Mouse (Mus musculus): Measurements from ENCODE around the gene Prm3. TPM values are rescaled to one million over a fixed set of nuclear protein-coding genes. Genes with fewer than 3 reads are reported as not detected.

Gene Prm3
- polyA plus RNA-seq, 1 experiment from 2014 or later = not detected

DNA sequence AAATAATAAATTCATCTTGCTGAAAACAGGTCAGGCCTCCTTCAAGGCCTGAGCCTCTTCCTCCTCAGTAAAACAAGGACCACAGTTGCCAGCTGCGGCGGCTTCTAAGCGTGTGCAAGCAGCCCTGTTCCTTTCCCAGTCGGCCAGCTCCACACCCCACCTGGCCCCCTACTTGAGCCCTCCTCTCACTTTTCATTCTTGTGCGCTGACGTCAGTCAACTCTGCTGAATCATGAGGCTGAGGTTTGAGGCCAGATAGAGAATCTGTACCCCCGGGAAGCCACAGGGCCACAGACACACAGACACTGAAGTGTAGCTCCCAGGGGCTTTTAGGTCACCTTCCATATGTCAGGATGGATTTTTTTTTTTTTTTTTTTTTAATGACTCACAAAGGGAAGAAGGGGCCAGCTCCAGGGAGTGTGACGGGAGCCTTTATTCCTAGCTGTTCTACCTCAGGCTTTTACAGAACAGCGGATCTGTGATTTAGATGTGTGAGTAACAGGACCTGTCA is 8.8 kb downstream of the Prm3 start:
- no peak overlapping the region for H3K4me3 ChIP-seq (ENCODE audit: low read depth, low read length)
- H3K4me1 ChIP-seq (ENCODE audit: control insufficient read depth, low read depth, low read length) = peaks cover 7% of the 10 kb centered on the region
- no peaks in the 10 kb centered on the region for H3K9me3 ChIP-seq (replicated peaks; ENCODE audit: control insufficient read depth, low read length)
- no peak overlapping the region for H3K9ac ChIP-seq (ENCODE audit: low read depth, low read length)
- peaks cover 26% of the 10 kb centered on the region for H3K27me3 ChIP-seq (ENCODE audit: control insufficient read depth, insufficient read depth, low read depth, low read length)
- H3K27ac ChIP-seq (ENCODE audit: low read length) = no peak overlapping the region
- 48% methylated on average over 9 of the region's 9 CpGs for WGBS (ENCODE audit: insufficient replicate concordance)
- H3K4me2 ChIP-seq (ENCODE audit: low read depth, low read length) = no peak overlapping the region
- H3K36me3 ChIP-seq (ENCODE audit: control insufficient read depth, insufficient read depth) = no peaks in the 10 kb centered on the region
- no peak for ATAC-seq (ENCODE audit: low read depth)

DNA sequence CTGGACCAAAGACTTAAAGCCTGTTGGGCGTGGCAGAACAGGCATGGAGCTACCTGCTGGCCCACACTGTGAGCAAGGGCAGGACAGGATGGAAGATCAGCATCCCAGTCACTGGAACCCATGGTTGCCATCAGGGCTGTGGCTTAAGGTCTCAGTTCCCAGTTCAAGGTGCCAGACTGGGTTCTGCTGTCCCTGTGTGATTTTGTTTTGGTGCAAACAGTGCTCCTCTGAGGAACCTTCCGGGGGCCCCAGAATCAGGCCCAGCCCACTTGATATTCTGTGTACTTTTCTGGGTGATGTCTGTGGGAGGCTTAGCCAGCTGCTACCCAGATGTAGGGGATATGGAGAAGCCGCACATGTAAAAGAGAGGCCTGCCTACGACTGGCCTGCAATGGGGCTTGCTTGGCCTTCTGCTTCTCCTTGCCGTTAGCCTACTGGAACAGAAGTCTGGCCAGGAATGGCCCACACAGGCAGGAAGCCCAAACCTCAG is 10.0 kb downstream of the Prm3 start:
- Histone ChIP-seq H3K27ac (ENCODE audit: low read length) (no peak overlapping the region), H3K27me3 (ENCODE audit: control insufficient read depth, insufficient read depth, low read depth, low read length) (peaks cover 26% of the 10 kb centered on the region), H3K4me2 (ENCODE audit: low read depth, low read length) (no peak overlapping the region), H3K9me3 (replicated peaks; ENCODE audit: control insufficient read depth, low read length) (no peaks in the 10 kb centered on the region), H3K9ac (ENCODE audit: low read depth, low read length) (no peak overlapping the region), H3K36me3 (ENCODE audit: control insufficient read depth, insufficient read depth) (no peaks in the 10 kb centered on the region), H3K4me3 (ENCODE audit: low read depth, low read length) (no peak overlapping the region), H3K4me1 (ENCODE audit: control insufficient read depth, low read depth, low read length) (peaks cover 4% of the 10 kb centered on the region)
- 57% methylated on average over 5 of the region's 5 CpGs for WGBS (ENCODE audit: insufficient replicate concordance)
- no peak for ATAC-seq (ENCODE audit: low read depth)

DNA sequence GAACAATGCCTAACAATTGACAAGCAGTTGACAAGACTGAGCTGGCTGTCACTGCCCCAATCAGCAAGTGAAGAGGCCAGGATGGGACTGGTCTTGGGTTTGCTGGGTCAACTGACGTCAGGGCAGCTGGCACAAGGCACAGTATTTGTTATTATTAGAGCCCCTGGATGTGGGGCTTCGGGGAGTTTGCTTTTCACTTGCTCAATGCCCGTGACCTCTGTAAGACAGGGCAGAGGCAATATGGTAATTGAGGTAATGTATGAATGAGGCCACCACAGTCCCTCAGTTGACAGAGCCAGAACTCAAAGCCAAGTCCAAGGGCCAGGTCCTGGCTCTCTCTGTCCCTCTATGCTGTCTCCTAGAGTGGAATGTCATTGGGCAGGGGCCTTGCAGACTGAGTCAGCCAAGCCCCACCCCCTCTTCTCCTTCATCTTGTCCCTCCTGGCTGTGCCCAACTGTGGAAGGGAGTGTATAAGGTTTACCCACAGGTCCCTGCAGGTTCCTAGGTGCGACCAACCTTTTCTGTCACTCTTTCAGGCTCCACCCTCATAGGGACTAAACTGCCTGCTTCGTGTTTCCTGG is 13.0 kb downstream of the Prm3 start:
- WGBS (ENCODE audit: insufficient replicate concordance) = 49% methylated on average over 5 of the region's 5 CpGs
- Histone ChIP-seq H3K9ac (ENCODE audit: low read depth, low read length) (no peak overlapping the region), H3K27ac (ENCODE audit: low read length) (no peak overlapping the region), H3K4me3 (ENCODE audit: low read depth, low read length) (no peak overlapping the region), H3K27me3 (ENCODE audit: control insufficient read depth, insufficient read depth, low read depth, low read length) (peaks cover 3% of the 10 kb centered on the region), H3K4me1 (ENCODE audit: control insufficient read depth, low read depth, low read length) (peaks cover 3% of the 10 kb centered on the region; the same call in 1 of the 2 replicates), H3K36me3 (ENCODE audit: control insufficient read depth, insufficient read depth) (no peaks in the 10 kb centered on the region), H3K9me3 (replicated peaks; ENCODE audit: control insufficient read depth, low read length) (no peaks in the 10 kb centered on the region), H3K4me2 (ENCODE audit: low read depth, low read length) (no peak overlapping the region)
- peak; percentile 71 for ATAC-seq (ENCODE audit: low read depth)

DNA sequence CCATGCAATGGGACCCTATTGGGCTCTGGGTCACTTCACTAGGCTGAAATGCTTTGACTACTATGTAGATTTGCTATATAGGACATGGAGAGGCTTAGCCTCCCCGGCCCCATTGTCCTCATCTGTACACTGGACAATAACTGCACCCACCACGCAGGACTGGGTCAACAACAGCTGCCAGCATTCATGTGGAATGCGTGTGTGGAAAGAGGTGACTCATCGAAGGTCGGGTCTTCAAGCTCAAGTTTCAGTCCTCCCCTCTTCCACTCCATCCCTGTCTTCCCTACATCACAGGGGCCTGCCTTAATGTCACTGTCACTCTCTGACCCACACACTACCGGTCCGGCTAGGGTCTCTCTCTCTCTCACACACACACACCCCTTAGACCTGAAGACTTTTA is 14.4 kb downstream of the Prm3 start:
- WGBS (ENCODE audit: insufficient replicate concordance) = 57% methylated on average over 7 of the region's 7 CpGs
- Histone ChIP-seq H3K4me2 (ENCODE audit: low read depth, low read length) (no peak overlapping the region), H3K4me1 (ENCODE audit: control insufficient read depth, low read depth, low read length) (peaks cover 3% of the 10 kb centered on the region; the same call in 1 of the 2 replicates), H3K27ac (ENCODE audit: low read length) (no peak overlapping the region), H3K9ac (ENCODE audit: low read depth, low read length) (no peak overlapping the region), H3K36me3 (ENCODE audit: control insufficient read depth, insufficient read depth) (no peaks in the 10 kb centered on the region), H3K27me3 (ENCODE audit: control insufficient read depth, insufficient read depth, low read depth, low read length) (no peaks in the 10 kb centered on the region), H3K4me3 (ENCODE audit: low read depth, low read length) (no peak overlapping the region), H3K9me3 (replicated peaks; ENCODE audit: control insufficient read depth, low read length) (no peaks in the 10 kb centered on the region)
- no peak for ATAC-seq (ENCODE audit: low read depth)

DNA sequence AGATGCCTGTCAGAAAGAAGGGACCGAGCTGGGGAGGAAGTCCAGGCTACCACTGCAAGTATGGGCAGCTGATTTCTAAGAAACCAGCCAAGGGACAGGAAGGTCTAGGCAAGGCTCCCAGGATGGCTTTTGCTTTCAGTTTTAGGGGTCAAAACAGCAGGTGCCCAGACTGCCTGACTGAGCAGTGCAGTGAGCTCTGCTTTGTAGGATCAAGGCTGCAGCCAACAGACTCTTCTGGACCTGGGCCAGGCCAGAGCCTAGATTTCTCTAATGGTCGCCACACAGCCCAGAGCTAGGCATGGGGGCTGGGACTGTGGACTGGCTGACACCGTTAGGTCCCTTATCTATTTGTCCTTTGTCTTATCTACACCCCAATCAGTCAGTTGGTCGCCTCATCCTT is 16.0 kb downstream of the Prm3 start:
- ATAC-seq (ENCODE audit: low read depth) = no peak
- H3K27me3 ChIP-seq (ENCODE audit: control insufficient read depth, insufficient read depth, low read depth, low read length) = no peaks in the 10 kb centered on the region
- 13% methylated on average over 4 of the region's 4 CpGs for WGBS (ENCODE audit: insufficient replicate concordance)

DNA sequence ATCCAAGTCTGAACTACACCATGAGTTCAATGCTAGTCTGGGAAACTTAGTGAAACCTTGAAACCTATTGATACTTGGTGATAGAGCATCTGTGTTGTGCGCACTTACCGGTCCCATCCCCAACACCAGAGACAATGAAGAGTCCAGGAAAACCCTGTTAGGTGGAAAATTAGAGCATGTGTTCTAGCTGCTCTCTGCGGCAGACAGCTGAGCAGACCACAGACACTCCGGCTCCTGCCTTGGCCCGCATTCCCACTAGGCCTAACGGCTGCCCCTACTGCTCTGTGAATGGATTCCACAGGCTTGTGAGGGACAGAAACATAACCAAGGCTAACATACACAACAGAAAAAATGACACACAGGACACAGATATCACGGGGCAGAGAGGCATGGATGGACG is 17.2 kb downstream of the Prm3 start:
- no peak overlapping the region for H3K27ac ChIP-seq (ENCODE audit: low read length)
- H3K27me3 ChIP-seq (ENCODE audit: control insufficient read depth, insufficient read depth, low read depth, low read length) = no peaks in the 10 kb centered on the region; the same call in 1 of the 2 replicates
- no peak overlapping the region for H3K4me3 ChIP-seq (ENCODE audit: low read depth, low read length)
- H3K9ac ChIP-seq (ENCODE audit: low read depth, low read length) = no peak overlapping the region
- peaks cover 3% of the 10 kb centered on the region; the same call in 1 of the 2 replicates for H3K4me1 ChIP-seq (ENCODE audit: control insufficient read depth, low read depth, low read length)
- no peaks in the 10 kb centered on the region for H3K36me3 ChIP-seq (ENCODE audit: control insufficient read depth, insufficient read depth)
- ATAC-seq (ENCODE audit: low read depth) = no peak
- H3K4me2 ChIP-seq (ENCODE audit: low read depth, low read length) = no peak overlapping the region
- no peaks in the 10 kb centered on the region for H3K9me3 ChIP-seq (replicated peaks; ENCODE audit: control insufficient read depth, low read length)
- WGBS (ENCODE audit: insufficient replicate concordance) = 69% methylated on average over 8 of the region's 8 CpGs

More for the DNA sequence above, 16.0 kb downstream of the Prm3 start:
- H3K4me3 ChIP-seq (ENCODE audit: low read depth, low read length) = no peak overlapping the region
- no peak overlapping the region for H3K27ac ChIP-seq (ENCODE audit: low read length)
- H3K4me1 ChIP-seq (ENCODE audit: control insufficient read depth, low read depth, low read length) = peaks cover 3% of the 10 kb centered on the region; the same call in 1 of the 2 replicates
- no peak overlapping the region for H3K4me2 ChIP-seq (ENCODE audit: low read depth, low read length)
- H3K9ac ChIP-seq (ENCODE audit: low read depth, low read length) = no peak overlapping the region
- H3K9me3 ChIP-seq (replicated peaks; ENCODE audit: control insufficient read depth, low read length) = no peaks in the 10 kb centered on the region
- no peaks in the 10 kb centered on the region for H3K36me3 ChIP-seq (ENCODE audit: control insufficient read depth, insufficient read depth)

DNA sequence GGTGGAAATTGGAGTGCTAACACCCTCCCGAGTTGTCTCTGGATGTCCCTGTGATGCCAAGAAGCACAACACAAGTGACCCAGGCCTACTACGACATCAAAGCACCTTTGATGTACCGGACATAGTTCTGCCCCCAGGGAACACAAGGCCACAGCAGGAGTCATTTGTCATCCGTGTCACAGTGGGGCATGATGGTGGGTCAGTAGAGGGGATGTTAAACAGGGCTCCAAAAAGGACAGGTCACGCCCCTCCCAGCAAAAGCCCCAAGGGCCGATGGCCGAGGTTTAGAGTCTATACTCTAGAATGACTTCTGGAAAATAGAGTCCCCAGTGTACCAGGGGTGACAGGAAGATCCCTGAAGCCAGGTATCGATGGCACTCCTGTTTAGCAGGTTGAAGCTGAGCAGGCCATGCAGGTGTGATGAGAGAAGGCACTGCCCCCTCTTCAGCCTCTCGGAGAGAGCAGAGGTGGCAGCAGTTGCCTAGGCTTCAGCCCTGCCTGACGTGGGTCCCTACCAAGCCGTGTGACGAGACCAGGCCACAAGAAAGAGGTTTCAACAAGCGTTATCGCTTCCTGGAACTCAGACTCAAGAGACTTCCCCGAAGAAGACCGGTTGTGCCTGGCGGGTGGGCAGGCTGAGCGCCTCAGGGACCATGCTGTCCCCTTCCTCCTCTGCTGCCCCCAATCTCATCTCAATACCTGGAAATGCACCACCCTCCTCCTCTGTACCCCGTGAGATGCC is 18.8 kb downstream of the Prm3 start:
- WGBS (ENCODE audit: insufficient replicate concordance) = 33% methylated on average over 19 of the region's 19 CpGs
- peaks cover 3% of the 10 kb centered on the region; the same call in 1 of the 2 replicates for H3K4me1 ChIP-seq (ENCODE audit: control insufficient read depth, low read depth, low read length)
- H3K4me2 ChIP-seq (ENCODE audit: low read depth, low read length) = no peak overlapping the region
- no peaks in the 10 kb centered on the region; the same call in 1 of the 2 replicates for H3K27me3 ChIP-seq (ENCODE audit: control insufficient read depth, insufficient read depth, low read depth, low read length)
- H3K9ac ChIP-seq (ENCODE audit: low read depth, low read length) = no peak overlapping the region
- no peak overlapping the region for H3K27ac ChIP-seq (ENCODE audit: low read length)
- no peaks in the 10 kb centered on the region for H3K9me3 ChIP-seq (replicated peaks; ENCODE audit: control insufficient read depth, low read length)
- no peaks in the 10 kb centered on the region for H3K36me3 ChIP-seq (ENCODE audit: control insufficient read depth, insufficient read depth)
- ATAC-seq (ENCODE audit: low read depth) = no peak
- no peak overlapping the region for H3K4me3 ChIP-seq (ENCODE audit: low read depth, low read length)

DNA sequence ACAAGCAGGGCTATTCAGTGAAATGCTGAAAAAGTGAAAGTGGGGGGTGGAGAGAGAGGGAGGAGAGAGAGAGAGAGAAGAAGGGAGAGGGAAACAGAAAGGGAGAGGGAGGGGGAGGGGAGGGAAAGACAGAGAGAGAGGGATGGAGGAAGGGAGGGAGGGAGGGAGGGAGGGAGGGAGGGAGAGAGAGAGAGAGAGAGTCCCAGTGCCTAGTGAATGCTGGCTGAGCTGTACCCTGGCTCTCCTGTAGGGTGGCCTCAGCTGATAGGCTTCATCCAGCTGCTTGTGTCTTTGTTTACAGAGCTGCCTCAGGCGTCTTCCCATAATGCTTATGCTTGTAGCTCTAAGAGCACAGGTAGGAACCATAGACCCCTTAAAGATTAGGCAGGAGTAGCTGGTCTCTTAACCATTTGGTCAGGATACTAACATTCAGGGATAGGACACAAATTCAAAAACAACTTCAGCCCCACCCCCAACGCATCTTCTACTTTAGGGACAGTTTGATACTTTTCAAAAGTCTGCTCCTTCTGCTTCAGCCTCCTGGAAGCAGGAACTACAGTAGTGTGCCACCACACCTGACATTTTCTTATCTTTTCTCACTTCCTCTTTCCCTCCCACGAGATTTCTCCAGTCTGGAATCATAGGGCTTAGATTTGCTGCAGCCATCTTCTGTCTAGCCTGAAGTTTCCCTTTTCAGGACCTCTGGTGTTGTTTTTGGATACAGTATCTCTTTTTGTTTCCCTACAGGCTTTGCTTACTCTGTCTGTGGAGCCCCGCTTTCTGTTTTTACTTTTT is 20.0 kb downstream of the Prm3 start:
- ATAC-seq (ENCODE audit: low read depth) = no peak
- Histone ChIP-seq H3K27me3 (ENCODE audit: control insufficient read depth, insufficient read depth, low read depth, low read length) (no peaks in the 10 kb centered on the region; the same call in 1 of the 2 replicates), H3K9me3 (replicated peaks; ENCODE audit: control insufficient read depth, low read length) (no peaks in the 10 kb centered on the region), H3K36me3 (ENCODE audit: control insufficient read depth, insufficient read depth) (no peaks in the 10 kb centered on the region), H3K4me1 (ENCODE audit: control insufficient read depth, low read depth, low read length) (peaks cover 3% of the 10 kb centered on the region; the same call in 1 of the 2 replicates), H3K9ac (ENCODE audit: low read depth, low read length) (no peak overlapping the region), H3K27ac (ENCODE audit: low read length) (no peak overlapping the region), H3K4me3 (ENCODE audit: low read depth, low read length) (no peak overlapping the region), H3K4me2 (ENCODE audit: low read depth, low read length) (no peak overlapping the region)
- WGBS (ENCODE audit: insufficient replicate concordance) = 33% methylated on average over 4 of the region's 4 CpGs

Measured in liver, embryonic 16.5 days (tissue).